Mouse (Mus musculus): ENCODE measurements around the gene Cyb5d2. TPM values are rescaled to one million over a fixed set of nuclear protein-coding genes. Genes with fewer than 3 reads are reported as not detected.

Cyb5d2 gene
- total RNA-seq, 2 experiments from 2014 or later: 19.2 to 19.5 TPM

Other genes starting within 250 kb of the Cyb5d2 start
- gene Spns3, start 245.6 kb downstream of the Cyb5d2 start, total RNA-seq (2021): under 1 TPM in 1 of 2 experiments, not detected in 1; 0.16 TPM
- gene Ube2g1, start 188.9 kb downstream of the Cyb5d2 start, total RNA-seq (2021): 10 to 100 TPM; 63.0 to 65.3 TPM
- gene Ankfy1, start 106.1 kb downstream of the Cyb5d2 start, total RNA-seq (2021): 10 to 100 TPM; 16.8 to 19.1 TPM
- gene Zzef1, start 84 bp upstream of the Cyb5d2 start, total RNA-seq (2021): 10 to 100 TPM; 21.3 to 22.9 TPM
- gene Atp2a3, start 165.0 kb upstream of the Cyb5d2 start, total RNA-seq (2021): 10 to 100 TPM; 11.1 to 11.9 TPM
- gene P2rx1, start 203.0 kb upstream of the Cyb5d2 start, total RNA-seq (2021): under 1 TPM; 0.33 to 0.38 TPM
- under 1 TPM; 0.84 to 1.00 TPM for gene Camkk1, start 222.9 kb upstream of the Cyb5d2 start, total RNA-seq (2021)